Mouse (Mus musculus) kidney, adult 2 months (tissue): ENCODE results near the gene Sgta.

Experiments used
- CTCF ChIP-seq: fragments of 200-500 bp; conservative IDR thresholded peaks from 2 replicates; pipeline ENCODE4 v1.5.1; 2011; ENCODE audit warnings: low read depth, mild to moderate bottlenecking, control low read depth, low read length, moderate library complexity, mixed read lengths; ENCODE audit not compliant: insufficient read depth, insufficient read length
- POLR2A ChIP-seq: fragments of 200-500 bp; IDR thresholded peaks from one replicate; pipeline ENCODE4 v1.6.1; 2011; ENCODE audit warnings: low read depth, low read length, control low read depth

GRCm38 (mm10) chr10:81001161-81001560, 58.8 kb downstream of the Sgta start:
- no peak for TF ChIP-seq CTCF
- no peak for TF ChIP-seq POLR2A
